Mouse (Mus musculus) limb, embryonic 15.5 days (tissue): ENCODE data around the gene Sumo1. TPM values are rescaled to one million over a fixed set of nuclear protein-coding genes. Genes with fewer than 3 reads are reported as not detected.
A peak's percentile ranks its signal among the peaks of the same experiment; 100 is the strongest.
"Not testable (repeated sequence)": the region's sequence is repeated elsewhere in the genome, so short reads cannot be mapped to it uniquely, and the experiment has no call there.

Experiments used
- ATAC-seq: fragments of 200-750 bp; cut with Nextera tagmentation; 2 replicates; pipeline ENCODE4 v1.8.0; 2017; ENCODE audit warnings: low read depth, moderate TSS enrichment; ENCODE audit not compliant: insufficient number of reproducible peaks, low FRiP score, low TSS enrichment
- H3K27ac ChIP-seq: fragments of 300-500 bp; sonication (generic); 2 replicates; pipeline ENCODE4 v1.5.1; 2015; ENCODE audit warnings: moderate library complexity, mild to moderate bottlenecking, inconsistent platforms
- H3K27me3 ChIP-seq: fragments of 300-500 bp; sonication (generic); 2 replicates; pipeline ENCODE4 v1.6.1; 2015; ENCODE audit warnings: inconsistent platforms
- H3K36me3 ChIP-seq: fragments of 300-500 bp; sonication (generic); 2 replicates; pipeline ENCODE4 v1.6.1; 2015; ENCODE audit warnings: inconsistent platforms
- H3K4me1 ChIP-seq: fragments of 300-500 bp; sonication (generic); 2 replicates; pipeline ENCODE4 v1.6.1; 2015; ENCODE audit warnings: inconsistent platforms
- H3K4me2 ChIP-seq: fragments of 300-500 bp; sonication (generic); 2 replicates; pipeline ENCODE4 v1.6.1; 2015; ENCODE audit warnings: mild to moderate bottlenecking, inconsistent platforms
- H3K4me3 ChIP-seq: fragments of 300-500 bp; sonication (generic); 2 replicates; pipeline ENCODE4 v1.5.1; 2015; ENCODE audit warnings: mild to moderate bottlenecking, inconsistent platforms
- H3K9ac ChIP-seq: fragments of 300-500 bp; sonication (generic); 2 replicates; pipeline ENCODE4 v1.6.1; 2015; ENCODE audit warnings: inconsistent platforms
- H3K9me3 ChIP-seq: fragments of 300-500 bp; sonication (generic); 2 replicates; pipeline ENCODE4 v1.6.1; 2016; ENCODE audit warnings: inconsistent platforms
- WGBS: fragments of 180-500 bp; shearing (Covaris S2); methylation state at CpG from one replicate; pipeline ENCODE4 v1.1.7; 2015; 5-methylcytosine and 5-hydroxymethylcytosine counted together
- polyA plus RNA-seq: library from polyadenylated mRNA; unstranded; fragments of >200 nt; fragmentation: Nextera tagmentation; extraction: Ambion mirVana; gene quantifications from 2 replicates; pipeline ENCODE4 v1.2.1, GENCODE M21; 2015

Sumo1 gene
- polyA plus RNA-seq, 1 experiment from 2014 or later = 365 TPM

DNA sequence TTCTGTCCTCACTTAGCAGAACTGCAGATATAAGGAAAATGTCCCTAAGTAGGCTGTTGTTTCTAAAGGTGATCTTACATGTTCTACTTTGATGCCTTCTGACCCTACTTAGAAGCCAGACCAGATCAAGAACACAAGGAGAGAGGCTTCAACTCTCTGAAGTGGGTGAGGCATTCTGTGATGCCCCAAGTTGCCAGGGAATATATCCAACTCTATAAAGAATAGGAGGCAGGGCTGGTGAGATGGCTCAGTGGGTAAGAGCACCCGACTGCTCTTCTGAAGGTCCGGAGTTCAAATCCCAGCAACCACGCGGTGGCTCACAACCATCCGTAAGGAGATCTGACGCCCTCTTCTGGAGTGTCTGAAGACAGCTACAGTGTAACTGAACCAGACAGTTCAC, 40.3 kb downstream of the Sumo1 start:
- not testable (repeated sequence) for H3K27me3 ChIP-seq, H3K4me2 ChIP-seq, H3K9ac ChIP-seq, H3K9me3 ChIP-seq, H3K4me1 ChIP-seq, ATAC-seq, H3K36me3 ChIP-seq, H3K4me3 ChIP-seq, H3K27ac ChIP-seq
- WGBS = 93% methylated on average over 6 of the region's 6 CpGs

DNA sequence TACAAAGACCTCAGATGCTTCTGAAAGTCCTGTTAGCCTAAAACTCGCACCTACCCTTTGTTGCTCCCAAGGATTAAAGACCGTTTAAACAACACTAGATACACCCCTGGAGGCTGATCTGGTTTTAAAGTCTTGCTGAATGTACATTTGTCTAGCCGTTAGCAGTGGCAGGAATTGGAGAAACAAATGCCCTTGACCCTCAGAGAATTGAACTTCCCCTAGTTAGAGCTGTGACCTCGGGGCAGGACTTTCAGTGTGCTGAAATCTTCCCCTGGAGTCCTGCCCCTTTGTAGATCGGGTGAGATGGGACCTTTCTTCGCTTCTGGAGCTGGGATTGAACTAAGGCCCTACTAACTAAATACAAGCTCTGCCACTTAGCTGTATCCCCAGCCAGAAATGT, 41.4 kb downstream of the Sumo1 start:
- WGBS = 43% methylated on average over 6 of the region's 6 CpGs
- H3K4me3 ChIP-seq = no peak overlapping the region
- peaks cover 5% of the 10 kb centered on the region; the same call in 1 of the 2 replicates for H3K4me1 ChIP-seq
- H3K36me3 ChIP-seq = no peaks in the 10 kb centered on the region
- no peak overlapping the region for H3K9ac ChIP-seq
- no peaks in the 10 kb centered on the region for H3K27me3 ChIP-seq
- H3K27ac ChIP-seq = no peak overlapping the region
- ATAC-seq = no peak
- no peaks in the 10 kb centered on the region for H3K9me3 ChIP-seq
- H3K4me2 ChIP-seq = no peak overlapping the region

DNA sequence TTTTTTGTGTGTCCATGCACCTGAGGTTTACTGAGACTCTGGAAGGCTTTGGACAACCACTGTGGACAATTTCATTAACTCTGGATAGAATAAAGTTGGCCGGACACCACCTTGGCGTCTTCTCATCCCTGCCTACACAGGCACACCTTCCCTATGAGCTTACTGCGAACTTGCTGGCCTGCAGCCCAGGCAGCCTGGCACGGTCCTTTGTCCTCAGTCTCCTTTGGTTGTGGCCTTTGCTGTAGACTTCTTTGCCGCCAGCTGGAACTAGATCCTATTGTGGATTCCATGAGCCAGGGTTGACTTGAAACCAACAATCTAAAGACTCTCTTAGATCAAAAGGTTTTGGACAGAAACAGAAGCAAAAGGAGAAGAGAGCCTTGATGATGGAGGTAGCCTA, 45.2 kb downstream of the Sumo1 start:
- Histone ChIP-seq H3K27ac (no peak overlapping the region), H3K36me3 (no peaks in the 10 kb centered on the region), H3K27me3 (no peaks in the 10 kb centered on the region), H3K9ac (no peak overlapping the region), H3K4me3 (no peak overlapping the region), H3K9me3 (no peaks in the 10 kb centered on the region), H3K4me1 (no peaks in the 10 kb centered on the region), H3K4me2 (no peak overlapping the region)
- 71% methylated on average over 5 of the region's 5 CpGs for WGBS
- no peak for ATAC-seq

DNA sequence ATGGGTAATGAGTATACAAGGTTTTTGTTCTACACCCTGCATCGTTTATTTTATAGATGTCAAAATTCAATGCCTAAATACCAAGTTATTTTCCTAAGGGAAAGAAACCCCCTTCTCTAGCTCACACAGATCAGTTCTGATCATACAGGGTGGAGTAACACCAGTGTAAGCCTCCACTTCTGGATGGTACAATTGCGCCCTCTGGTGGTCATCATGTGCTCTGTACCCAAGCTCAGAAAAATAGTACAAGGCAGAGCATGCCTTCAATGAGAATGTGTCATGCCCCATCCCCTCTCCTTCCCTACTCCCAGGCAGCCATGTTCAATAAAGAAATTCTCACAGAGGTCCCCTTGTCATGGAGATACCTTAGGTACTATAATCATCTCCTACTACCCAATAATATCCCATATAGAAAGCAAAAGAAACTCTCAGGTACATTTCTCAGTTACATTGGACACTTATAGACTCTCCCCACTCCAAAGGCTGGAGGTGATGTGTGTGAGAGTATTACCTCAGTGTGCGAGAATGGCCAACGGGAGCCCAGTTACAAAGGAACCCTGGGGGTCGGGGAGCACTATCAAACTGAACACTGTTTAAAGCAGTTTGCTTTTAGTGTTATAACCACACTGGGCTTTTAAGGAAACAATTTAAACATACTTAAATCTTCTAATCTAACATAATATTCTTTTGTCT, 47.2 kb downstream of the Sumo1 start:
- H3K4me2 ChIP-seq = no peak overlapping the region
- WGBS = 26% methylated on average over 5 of the region's 5 CpGs

DNA sequence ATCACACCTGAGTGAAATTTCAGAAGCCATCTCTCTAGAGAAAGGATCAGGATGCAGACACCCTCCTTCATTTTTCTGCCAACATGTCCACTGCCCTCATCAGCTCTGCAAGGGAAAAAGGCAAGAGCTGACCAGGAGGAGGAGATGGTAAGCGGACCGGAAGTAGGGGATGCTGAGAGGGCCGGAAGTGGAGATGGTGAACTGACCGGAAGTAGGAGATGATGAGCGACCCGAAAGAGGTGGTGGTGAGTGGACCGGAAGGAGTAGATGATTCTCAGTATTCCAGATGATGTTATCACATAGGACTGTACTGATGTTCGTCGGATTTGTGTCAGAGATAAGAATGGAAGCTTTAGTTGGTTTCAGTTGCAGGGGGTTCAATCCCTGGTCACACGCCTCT, 51.4 kb downstream of the Sumo1 start:
- no peak for ATAC-seq
- H3K36me3 ChIP-seq = no peaks in the 10 kb centered on the region
- H3K9ac ChIP-seq = no peak overlapping the region
- no peaks in the 10 kb centered on the region for H3K4me1 ChIP-seq
- H3K4me2 ChIP-seq = no peak overlapping the region
- H3K4me3 ChIP-seq = no peak overlapping the region
- no peak overlapping the region for H3K27ac ChIP-seq
- 89% methylated on average over 10 of the region's 10 CpGs for WGBS
- no peaks in the 10 kb centered on the region for H3K27me3 ChIP-seq
- no peaks in the 10 kb centered on the region for H3K9me3 ChIP-seq

More for the DNA sequence above, 47.2 kb downstream of the Sumo1 start:
- peak; percentile 40; the same call in 1 of the 2 replicates for ATAC-seq
- no peak overlapping the region for H3K9ac ChIP-seq
- H3K4me1 ChIP-seq = no peaks in the 10 kb centered on the region
- no peak overlapping the region for H3K4me3 ChIP-seq
- no peak overlapping the region for H3K27ac ChIP-seq
- no peaks in the 10 kb centered on the region for H3K9me3 ChIP-seq
- H3K36me3 ChIP-seq = no peaks in the 10 kb centered on the region
- H3K27me3 ChIP-seq = no peaks in the 10 kb centered on the region

DNA sequence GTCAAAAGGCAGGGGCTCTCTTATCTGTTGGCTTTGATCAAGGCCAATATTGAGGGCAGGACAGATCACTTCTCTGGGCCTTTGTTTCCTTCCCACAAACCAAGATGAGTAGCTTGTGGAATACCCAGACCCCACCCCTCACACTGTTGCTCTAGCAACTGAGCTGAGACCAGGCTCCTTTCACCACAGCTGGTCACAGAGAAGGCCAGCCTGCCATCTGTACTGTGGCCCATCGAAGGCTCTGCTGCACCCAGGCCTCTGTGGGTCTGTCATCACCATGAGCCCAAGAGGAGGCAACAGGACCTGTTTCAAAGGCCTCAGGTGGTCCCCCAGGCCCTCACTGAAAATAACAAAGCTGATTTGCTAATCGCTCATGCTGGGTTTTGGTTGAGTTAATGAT, 55.6 kb downstream of the Sumo1 start:
- Histone ChIP-seq H3K27me3 (no peaks in the 10 kb centered on the region), H3K4me1 (no peaks in the 10 kb centered on the region), H3K36me3 (no peaks in the 10 kb centered on the region), H3K27ac (no peak overlapping the region), H3K4me3 (no peak overlapping the region), H3K9me3 (no peaks in the 10 kb centered on the region), H3K9ac (no peak overlapping the region), H3K4me2 (no peak overlapping the region)
- no peak for ATAC-seq
- 79% methylated on average over 2 of the region's 2 CpGs for WGBS

DNA sequence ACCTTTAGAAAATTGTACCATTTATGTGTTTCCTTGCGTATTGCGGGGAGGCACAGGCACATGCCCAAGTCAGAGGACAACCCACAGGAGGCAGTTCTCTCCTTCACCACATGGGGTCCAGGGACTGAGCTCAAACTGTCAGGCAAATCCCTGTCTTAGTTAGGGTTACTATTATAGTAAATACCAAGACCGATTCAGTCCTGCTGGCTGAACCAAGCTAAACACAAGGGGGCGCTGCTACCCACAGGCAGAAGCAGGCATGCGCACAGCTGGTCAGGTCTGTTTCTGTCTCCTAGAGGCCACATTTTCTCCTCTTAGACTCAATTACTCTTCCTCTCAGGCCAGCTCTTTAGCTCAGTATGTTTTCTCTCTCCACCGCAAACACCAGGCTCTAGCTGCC, 56.8 kb downstream of the Sumo1 start:
- 43% methylated on average over 6 of the region's 6 CpGs for WGBS
- Histone ChIP-seq H3K9ac (no peak overlapping the region), H3K27me3 (no peaks in the 10 kb centered on the region), H3K9me3 (no peaks in the 10 kb centered on the region), H3K4me1 (no peaks in the 10 kb centered on the region), H3K27ac (no peak overlapping the region), H3K4me2 (no peak overlapping the region), H3K4me3 (no peak overlapping the region), H3K36me3 (no peaks in the 10 kb centered on the region)
- ATAC-seq = no peak

DNA sequence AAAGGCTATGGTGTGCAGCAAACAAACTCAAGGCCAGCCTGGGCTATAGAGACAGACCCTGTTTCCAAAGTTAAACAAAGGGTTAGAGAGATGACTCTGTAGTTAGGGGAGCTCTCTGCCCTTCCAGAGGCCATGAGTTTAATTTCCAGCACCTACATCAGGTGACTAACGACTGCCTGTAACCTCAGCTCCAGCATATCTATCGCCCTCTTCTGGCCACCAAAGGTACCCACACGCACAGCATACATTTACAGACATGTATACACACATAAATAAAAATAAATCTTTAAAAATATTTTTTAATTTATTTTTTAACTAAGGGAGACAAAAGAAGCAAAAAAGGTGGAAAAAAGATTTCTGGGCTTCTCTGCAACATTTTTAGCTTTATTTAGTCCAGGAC, 59.7 kb downstream of the Sumo1 start:
- no peaks in the 10 kb centered on the region for H3K4me1 ChIP-seq
- H3K27ac ChIP-seq = no peak overlapping the region
- 91% methylated on average over 3 of the region's 3 CpGs for WGBS
- no peaks in the 10 kb centered on the region for H3K36me3 ChIP-seq
- H3K4me3 ChIP-seq = no peak overlapping the region
- H3K4me2 ChIP-seq = no peak overlapping the region
- H3K9ac ChIP-seq = no peak overlapping the region
- ATAC-seq = no peak
- no peaks in the 10 kb centered on the region for H3K27me3 ChIP-seq
- no peaks in the 10 kb centered on the region for H3K9me3 ChIP-seq

DNA sequence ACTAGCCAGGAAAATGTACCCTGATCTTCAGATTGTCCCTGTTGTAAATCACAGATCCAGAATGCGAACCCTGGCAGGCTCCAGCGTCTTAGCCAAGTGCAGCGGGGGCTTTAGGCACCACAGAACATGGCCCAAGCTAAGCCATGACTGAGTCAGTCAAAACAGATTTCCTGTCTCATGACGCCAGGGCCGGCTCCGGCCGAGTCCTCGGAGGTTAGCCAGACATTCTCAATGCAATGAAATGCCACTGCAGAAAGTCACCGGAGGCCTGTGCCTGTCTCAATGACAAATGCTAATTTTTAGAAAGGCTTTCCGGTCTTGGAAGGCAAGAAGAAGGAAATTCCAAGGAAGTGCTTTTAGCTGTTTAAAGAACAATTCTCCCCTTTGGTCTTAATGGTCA, 60.7 kb downstream of the Sumo1 start:
- H3K9ac ChIP-seq = no peak overlapping the region
- H3K36me3 ChIP-seq = no peaks in the 10 kb centered on the region
- H3K4me1 ChIP-seq = no peaks in the 10 kb centered on the region
- H3K9me3 ChIP-seq = no peaks in the 10 kb centered on the region
- no peak for ATAC-seq
- no peak overlapping the region for H3K4me3 ChIP-seq
- 58% methylated on average over 10 of the region's 10 CpGs for WGBS
- no peaks in the 10 kb centered on the region for H3K27me3 ChIP-seq
- no peak overlapping the region for H3K27ac ChIP-seq
- no peak overlapping the region for H3K4me2 ChIP-seq

DNA sequence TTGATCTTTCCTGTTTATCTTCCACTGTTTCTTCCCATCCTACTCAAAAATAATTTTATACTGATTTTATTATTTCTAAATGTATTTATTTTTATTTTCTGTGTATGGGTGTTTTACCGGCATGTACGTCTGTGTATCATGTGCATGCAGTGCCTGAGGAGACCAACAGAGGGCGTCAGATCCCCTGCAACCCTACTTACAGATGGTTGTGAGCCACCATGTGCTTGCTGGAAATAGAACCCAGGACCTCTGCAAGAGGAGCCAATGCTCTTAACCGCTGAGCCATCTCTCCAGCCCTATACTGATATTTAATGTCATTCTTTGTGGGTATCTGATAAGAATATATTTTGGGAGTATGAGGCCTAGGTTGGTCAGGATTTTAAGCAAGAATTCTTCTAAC, 61.2 kb downstream of the Sumo1 start:
- Histone ChIP-seq H3K36me3 (no peaks in the 10 kb centered on the region), H3K27ac (no peak overlapping the region), H3K4me1 (no peaks in the 10 kb centered on the region), H3K9me3 (no peaks in the 10 kb centered on the region), H3K4me2 (no peak overlapping the region), H3K27me3 (no peaks in the 10 kb centered on the region), H3K9ac (no peak overlapping the region), H3K4me3 (no peak overlapping the region)
- no peak for ATAC-seq
- 80% methylated on average over 4 of the region's 4 CpGs for WGBS

DNA sequence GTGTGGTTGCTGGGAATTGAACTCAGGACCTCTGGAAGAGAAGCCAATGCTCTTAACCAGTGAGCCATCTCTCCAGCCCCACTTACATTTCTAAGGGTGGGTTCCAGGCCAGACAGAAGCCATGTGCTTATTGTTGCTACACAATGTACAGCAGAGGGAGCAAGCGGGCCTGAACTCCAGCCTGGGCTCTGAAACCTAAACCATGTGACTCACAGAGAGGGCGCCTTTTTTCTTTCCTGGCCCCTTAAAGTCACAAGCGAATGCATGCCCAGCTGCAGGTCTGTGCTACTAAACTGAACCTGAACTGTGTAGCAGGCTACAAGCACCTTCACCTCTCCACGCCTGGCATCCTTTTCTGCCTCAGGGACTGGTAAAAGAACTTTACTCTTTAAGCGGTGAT, 61.7 kb downstream of the Sumo1 start:
- no peaks in the 10 kb centered on the region for H3K27me3 ChIP-seq
- no peaks in the 10 kb centered on the region for H3K36me3 ChIP-seq
- H3K9ac ChIP-seq = no peak overlapping the region
- 59% methylated on average over 5 of the region's 5 CpGs for WGBS
- no peak overlapping the region for H3K4me2 ChIP-seq
- no peak overlapping the region for H3K4me3 ChIP-seq
- no peak for ATAC-seq
- H3K9me3 ChIP-seq = no peaks in the 10 kb centered on the region
- H3K27ac ChIP-seq = no peak overlapping the region
- H3K4me1 ChIP-seq = 0 out of 2 replicates have a peak, but pooled peaks cover 2% of the 10 kb centered on the region

DNA sequence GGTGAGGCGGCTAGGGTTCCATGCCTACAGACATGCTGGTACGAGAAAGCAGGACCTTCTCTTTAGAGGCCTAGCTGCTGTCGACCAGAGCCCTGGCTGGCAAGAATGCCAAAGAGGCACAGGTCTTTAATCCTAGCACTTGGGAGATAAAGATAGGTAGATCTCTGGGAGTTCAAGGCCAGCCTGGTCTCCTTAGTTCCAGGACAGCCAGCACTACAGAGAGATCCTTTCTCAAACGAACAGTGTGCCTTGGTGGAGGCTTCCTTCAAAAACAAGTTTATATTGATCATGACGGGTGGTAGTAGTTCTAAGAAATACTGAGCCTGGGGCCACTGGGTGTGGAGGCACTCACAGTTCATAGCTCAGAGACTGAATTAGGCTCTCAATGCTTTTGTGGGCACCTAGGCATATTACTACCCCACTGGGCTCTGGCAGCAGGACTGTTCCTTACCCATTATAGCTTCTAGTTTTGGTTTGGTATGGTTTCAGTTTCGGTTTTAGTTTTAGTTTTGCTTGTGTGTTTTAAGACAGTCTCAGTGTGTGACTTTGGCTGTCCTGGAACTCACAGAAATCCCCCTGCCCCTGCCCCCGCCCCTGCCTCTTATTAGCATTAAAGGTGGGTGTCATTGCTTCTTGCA, 62.4 kb downstream of the Sumo1 start:
- Histone ChIP-seq H3K36me3 (no peaks in the 10 kb centered on the region), H3K4me2 (no peak overlapping the region), H3K4me3 (no peak overlapping the region), H3K9ac (no peak overlapping the region), H3K27me3 (no peaks in the 10 kb centered on the region), H3K27ac (no peak overlapping the region), H3K9me3 (no peaks in the 10 kb centered on the region), H3K4me1 (0 out of 2 replicates have a peak, but pooled peaks cover 4% of the 10 kb centered on the region)
- ATAC-seq = no peak
- WGBS = 79% methylated on average over 7 of the region's 7 CpGs
